Mouse (Mus musculus) layer of hippocampus, postnatal 10 days (tissue): ENCODE results near the gene Uxs1. TPM values are rescaled to one million over a fixed set of nuclear protein-coding genes. Genes with fewer than 3 reads are reported as not detected.

Source experiments
- DNase-seq, 2 experiments: peaks; one replicate each; pipeline ENCODE4 v3.0.0; 2021; ENCODE audit warnings: low spot score in 2 of 2
- long read RNA-seq: library from polyadenylated mRNA; stranded (forward); transcript quantifications from one replicate; pipeline ENCODE4 v2.0.0, GENCODE M21; 2023
- total RNA-seq, 2 experiments: library from RNA; stranded (reverse); gene quantifications; 2 replicates each; pipeline ENCODE4 v1.2.3; 2021

Gene Uxs1
- 10 to 100 TPM; 29.0 to 31.0 TPM for total RNA-seq
- long read RNA-seq, full-length matches to known transcripts, result 6 of 14 reads
- long read RNA-seq, partial matches to known transcripts, result 2 of 14 reads
- long read RNA-seq, other reads (novel, unspliced or antisense), result 6 of 14 reads

DNA sequence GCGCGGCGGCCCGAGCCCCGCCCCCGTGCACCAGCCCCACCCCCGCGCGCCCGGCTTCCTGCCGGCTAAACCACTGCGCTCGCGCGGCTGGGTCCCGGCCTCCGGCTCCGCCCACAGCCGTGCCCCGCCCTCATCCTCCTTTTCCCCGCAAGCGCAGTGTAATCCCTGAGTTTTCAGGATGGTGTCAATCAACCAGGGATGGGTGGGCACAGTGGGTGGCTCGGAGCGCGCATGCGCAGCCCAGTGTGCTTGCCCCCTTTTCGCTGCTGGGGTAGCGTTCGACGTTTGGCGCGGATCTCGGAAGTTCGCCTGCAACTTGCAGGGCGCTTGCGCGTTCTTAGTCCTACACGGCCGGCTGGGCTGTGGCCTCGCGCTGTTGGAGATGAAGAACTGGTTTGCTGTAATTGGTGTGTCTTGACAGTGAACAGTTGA lies at the start of gene Uxs1:
Gene Uxs1, minus strand, starts transcription at position 38 of the 432 bp plus-strand sequence.
- DNase-seq, result peak; percentile 97 to 98

DNA sequence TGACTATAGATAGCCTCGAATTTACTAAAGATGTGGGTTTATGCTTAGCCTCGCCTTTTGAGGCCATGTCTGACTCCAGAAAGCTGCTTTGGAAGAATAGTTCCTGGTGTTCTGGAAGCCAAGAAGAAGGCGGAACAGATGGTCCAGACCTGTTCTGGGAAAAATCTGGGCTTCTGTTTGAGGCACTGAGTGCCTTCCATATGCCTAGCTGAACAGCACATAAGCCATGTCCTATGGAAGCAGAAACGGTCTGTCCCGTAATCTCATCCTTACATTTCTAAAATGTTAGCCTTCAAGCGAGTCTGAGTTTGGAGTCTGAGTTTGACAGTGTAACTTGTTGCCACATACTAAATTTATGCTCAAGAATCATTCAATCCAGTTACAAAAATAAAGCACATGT lies 49.6 kb upstream of the Uxs1 start:
- no peak for DNase-seq

DNA sequence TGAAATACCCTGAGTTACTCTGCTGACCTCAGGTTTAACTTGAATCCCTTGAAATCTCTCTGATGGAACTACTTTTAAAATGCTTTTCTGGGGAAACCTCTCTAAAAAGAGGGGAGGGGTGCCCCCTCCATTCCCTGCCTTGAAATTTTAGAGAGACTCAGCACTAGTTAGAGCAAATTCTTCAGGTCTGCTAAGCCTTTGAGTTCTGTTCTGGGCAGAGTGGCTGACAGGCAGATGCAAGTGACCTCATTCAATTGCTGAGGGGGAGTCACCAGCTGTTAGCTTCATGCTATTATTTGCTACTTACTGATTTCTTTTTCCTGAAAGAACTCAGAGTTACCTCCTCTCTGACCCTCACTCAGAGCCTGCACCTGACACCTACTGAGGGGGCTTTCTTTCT lies 43.5 kb upstream of the Uxs1 start:
- no peak for DNase-seq

DNA sequence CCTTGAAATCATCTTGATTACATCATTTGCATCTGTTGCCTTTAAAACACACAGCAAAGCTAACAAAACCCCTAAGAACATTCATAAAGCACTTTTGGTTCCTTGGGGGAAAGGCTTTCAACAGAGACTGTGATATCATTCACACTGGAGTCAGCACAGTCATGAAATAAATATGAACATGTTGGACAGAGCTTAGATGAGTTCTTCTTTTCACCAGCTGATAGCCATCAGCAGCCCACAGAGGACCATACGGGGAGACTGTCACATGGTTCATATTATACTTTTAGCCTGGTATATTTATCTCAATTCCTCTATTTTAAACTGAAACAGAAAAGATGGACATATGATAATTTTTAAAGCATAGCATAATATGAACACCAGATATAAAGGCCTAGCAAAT lies 40.9 kb upstream of the Uxs1 start:
- DNase-seq, result no peak

DNA sequence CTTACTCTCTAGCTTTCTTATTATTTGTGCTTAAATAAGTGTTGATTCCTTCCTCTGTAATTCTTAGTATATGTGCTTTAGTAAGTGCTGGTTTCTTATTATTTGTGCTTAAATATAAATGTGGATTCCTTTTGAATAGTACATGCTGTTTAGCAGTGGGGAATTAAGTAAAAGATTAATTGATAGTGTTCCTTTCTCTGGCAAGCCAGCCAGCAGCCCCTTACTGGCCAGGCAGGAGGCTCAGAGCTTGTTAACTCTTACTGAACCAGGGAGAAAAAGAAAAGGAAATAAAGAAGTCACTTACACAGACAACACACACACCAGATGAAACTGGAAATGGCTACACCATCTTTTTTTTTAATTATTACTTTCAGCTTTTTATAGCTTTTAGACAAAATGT lies 37.2 kb upstream of the Uxs1 start:
- DNase-seq, result no peak

DNA sequence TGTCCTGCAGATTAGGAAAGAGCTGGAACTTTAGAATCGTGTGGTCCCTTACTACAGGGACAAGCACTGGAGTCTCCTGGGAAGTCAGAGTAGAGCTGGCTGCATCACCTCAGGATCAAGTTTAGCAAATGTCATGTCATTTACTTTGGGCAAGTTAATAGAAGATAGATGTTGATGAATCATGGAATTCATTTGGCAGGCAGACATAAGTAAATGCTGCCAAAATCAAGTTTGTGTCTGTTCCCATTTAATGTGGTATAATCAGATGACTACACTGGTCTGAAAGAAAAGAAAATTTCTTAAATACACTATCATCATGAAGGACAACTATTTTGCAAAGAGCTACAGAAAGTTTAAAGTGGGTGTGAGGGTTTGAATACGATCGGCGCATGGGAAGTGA lies 35.0 kb upstream of the Uxs1 start:
- DNase-seq, result no peak

DNA sequence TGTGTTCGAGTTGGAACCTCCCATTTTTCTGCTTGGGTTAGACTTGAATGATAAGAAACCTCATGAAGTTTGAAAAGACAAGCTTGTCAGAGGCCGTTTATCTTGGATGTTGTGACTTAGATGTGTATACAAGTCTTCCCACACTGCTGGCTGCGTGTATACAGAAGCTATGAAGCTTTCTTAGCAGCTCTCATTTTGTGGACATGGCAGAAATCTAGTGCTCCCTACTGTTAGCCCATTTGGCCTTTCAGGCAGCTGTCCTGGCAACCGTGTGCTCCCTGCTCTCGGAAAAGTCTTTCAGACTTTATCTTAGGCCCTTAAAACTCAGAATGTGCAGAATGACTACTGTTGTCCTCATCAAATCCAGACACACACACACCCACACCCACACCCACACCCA lies 31.4 kb upstream of the Uxs1 start:
- DNase-seq, result no peak

DNA sequence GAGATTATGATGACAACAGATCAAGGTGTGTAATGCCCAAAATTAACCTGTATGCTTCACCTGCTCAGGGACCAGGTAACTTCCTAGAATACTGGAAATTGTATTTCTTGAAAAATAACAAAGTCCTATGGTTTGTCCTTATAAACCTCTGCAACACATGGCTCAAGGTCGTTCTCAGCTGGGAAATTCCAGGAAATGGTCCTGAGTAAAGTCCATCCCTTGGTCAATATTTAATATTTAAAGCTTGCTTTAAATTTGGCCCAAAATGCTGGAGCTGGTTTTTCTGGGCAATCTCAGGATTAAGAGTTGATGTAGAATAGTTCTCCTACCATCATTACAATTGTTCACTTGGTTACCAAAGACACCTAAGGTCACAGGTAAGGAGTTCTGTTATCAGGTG lies 30.1 kb upstream of the Uxs1 start:
- DNase-seq, result no peak

DNA sequence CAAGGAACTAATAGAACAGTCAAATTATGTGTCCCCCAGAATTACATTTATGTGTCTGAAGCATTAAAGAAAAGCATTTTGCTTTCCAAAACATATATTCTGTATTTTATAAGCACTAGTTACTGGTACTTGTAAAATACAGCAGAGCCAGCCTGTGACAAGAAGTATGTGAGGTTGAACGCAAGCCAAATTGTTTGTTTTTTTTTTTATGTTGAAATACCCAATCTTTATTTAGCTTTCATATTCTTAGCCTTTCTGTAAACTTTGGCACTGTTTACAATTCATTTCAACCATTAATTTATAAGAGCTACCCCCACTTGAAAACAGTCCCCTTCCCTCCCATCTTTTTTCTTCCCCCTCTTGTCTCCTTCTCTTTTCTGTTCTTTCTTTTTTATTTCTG lies 28.0 kb upstream of the Uxs1 start:
- DNase-seq, result no peak

DNA sequence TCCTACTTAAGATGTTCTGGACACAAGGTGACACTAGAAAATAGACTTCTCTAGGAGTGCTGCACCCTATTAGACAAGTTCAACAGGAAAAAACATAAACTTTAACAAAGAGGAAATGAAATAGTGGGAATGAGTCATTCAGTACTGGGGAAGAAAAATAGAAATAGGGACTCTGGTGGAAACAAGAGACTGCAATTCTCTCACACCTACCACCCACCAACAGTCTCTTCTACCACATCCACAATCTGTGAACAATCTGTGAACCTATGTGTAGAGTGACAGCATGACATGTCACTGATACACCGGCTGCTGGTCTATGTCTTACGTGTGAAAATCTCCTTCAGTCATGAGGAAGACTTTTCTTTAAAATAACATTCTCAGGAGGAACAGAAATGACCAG lies 15.8 kb upstream of the Uxs1 start:
- DNase-seq, result no peak

DNA sequence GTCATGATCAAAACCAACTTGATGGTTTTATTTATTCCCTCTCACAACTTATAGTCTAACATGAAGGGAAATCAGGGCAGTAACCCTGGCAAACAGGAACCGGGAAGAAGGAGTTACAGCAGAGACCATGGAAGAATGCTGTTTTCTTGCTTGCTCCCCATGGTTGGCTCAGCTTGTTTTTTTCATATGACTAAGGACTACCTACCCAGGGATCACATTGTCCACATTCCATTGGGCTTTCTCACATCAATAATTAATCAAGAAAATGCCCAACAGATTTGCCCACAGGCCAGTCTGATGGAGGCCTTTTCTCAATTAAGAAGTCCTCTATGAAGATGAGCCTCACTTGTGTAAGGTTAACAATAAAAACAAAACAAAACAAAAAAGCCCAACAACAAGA lies 9.6 kb upstream of the Uxs1 start:
- DNase-seq, result no peak

DNA sequence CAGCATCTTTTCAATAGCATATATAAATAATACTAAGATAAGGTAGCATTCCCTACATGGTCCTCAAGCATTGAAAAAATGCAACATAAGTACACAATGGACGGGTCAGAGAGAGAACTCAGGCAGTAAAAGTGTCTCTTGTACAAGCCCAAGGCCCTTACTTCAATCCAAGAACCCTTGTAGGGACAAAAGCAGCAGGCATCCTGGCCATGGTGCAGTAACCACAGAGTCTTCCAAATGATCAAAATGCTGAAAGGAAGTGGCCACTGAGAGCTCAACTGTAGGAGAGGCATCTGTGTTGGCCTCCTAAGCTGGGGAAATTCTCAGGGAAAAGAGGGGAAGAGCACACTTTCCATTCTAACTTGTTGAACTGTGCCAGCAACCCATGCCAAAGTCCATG lies 2.5 kb upstream of the Uxs1 start:
- DNase-seq, result no peak

DNA sequence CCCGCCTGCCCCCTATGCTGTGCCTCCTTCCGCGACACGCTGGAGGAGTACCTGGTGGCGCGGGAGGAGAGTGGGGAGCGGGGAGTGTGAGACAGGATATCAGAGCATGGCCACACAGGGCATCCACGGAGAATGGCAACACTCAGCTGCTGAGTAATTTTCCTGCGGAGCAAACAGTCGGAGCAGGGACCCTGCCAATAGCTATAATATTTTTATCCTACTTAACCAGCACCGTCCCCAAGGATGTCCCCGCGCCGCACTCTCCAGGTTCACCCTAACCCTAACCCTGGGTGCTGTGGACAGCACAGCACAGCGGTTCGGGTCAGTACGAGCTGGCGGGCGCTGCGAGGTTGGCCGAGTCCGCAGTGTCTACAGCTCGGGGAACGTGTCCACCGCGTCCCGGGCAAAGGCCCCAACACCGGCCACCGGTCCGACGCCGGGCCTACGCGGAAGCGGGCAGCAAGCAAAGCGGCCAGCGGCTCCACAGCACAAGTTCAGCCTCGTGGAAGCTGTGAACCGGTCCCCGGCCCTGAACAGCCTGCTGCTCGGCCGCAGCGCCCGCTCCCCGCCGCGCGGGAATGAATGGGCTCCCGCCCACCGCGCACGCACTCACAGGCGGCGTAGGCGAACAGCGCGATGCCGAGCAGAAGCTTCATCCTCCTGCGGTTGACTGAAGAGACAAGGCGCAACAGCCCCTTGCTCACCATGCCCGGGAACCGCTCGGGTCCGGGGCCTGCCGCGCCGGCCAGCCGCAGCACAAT lies 418 bp downstream of the Uxs1 start:
- no peak for DNase-seq

DNA sequence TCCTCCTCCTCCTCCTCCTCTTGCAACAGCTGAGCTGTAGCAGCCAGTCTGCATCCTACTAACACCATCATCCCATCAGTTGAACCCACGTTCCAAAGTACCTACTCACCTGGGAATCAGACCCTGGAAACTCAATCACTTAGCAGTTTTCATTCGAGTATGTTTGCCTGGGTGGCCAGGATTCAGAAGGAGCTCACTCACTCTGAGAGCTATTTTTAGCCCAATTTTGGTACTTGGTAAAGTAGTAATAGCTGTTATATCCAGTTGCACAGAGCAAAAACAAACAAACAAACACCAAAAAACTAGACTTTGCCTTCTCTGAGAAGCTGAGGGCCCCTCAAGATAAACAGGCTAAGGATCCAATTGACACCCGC lies 985 bp downstream of the Uxs1 start:
- no peak for DNase-seq

DNA sequence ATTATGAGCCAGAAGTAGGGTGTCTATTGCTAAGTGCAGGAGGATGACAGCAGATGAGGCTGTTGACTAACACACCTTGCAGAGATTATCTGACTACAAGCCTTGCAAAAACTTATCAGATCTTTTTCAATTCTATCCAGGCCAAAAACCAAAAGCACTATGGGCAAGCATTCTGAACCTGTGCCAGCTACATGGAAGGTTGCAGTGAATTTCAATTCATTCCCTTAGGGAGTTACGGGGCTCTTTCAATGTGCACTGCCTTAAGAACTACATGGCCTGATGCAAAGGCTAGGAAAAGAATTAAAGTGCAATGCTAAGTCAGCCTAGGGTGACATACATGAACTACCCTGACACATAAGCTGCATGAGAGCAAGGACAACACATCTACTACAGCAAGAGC lies 4.2 kb downstream of the Uxs1 start:
- no peak for DNase-seq

DNA sequence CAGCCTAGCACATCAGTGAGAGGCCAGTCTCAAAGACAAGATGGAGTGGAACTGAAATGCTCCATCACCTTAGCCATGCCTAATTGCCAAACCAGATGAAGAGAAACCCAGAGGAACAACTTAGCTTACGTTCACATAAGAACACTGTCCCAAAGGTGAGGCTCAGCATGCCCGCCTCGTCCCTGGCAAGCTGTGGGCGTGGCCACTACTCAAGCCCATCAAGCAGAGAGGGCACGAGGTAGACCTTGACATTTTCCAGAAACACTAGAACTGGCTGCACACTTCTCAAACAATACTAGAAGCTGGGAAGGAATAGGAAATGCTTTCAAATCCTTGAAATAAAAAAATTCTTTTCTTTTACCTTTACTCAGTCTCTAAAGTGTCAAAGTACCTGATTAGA lies 5.0 kb downstream of the Uxs1 start:
- DNase-seq, result no peak

DNA sequence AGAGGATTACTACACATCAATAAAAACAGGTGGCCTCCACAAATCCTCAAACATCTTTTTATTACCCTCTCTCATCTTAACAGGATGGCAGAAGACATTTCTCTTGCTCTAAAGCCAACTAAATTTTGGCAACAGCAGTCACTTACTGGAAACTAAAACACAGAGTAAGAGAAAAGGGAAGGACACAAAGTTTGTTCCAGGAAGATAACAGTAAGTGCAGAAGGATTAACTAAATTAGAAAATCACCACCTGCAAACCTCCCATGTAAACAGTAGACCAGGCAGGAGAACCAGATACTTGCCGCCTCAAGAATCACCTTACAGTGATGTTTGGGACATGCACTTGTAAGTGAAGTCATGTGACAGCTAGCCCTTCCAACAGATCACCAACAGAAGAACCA lies 5.8 kb downstream of the Uxs1 start:
- DNase-seq, result no peak

DNA sequence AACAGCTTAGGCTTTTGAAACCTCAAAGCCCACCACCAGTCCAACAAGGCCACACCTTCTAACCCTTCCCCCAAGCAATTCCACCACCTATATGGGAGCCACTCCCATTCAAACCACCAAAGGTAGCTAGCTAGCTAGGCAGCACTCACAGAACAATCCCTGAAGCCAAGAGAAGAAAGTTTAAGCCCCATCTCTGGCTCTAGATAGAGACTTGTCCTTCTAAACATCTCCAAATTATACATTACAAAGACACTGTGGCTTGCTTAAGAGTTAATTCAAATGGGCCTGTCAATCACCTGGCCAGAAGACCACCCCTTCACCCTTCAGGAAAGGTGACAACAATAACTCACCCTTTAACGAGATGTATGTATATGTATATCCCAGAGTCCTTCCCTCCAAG lies 7.0 kb downstream of the Uxs1 start:
- DNase-seq, result no peak

DNA sequence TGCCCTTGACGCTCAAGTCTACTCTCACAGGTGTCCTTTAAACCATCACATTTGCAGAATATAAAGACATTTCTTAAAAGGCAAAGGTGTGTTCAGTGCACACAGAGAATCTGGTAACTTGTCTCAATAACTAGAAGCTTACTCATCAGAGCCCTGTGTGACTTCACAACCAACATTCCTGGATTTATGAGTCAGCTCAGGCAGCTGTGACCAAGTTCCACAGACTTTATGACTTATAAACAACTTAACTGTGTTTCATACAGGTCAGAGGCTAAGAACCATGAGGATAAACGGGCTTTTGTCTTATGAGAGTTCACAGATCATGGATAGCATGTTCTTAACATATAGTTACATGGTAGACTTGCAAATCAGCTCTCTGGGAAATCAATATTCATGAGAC lies 8.5 kb downstream of the Uxs1 start:
- DNase-seq, result no peak

DNA sequence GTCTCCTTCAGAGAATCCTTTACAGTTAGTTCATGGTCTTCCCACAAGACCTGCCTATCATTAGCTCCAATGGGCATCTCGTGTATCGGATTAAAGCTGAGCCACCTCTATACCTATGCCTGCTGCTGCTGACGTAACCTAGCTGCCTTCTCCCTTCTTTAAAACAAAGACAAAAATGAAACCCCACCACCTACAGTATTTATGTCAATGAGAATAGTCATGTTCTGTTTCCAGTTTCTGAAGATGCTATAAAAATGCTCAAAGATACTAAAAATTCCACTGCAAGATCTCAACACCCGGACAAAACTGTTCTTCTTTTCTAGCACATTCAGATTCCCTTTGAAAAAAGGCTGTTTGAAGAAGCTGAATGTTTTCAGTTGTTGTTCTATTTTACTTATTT lies 9.2 kb downstream of the Uxs1 start:
- no peak for DNase-seq

DNA sequence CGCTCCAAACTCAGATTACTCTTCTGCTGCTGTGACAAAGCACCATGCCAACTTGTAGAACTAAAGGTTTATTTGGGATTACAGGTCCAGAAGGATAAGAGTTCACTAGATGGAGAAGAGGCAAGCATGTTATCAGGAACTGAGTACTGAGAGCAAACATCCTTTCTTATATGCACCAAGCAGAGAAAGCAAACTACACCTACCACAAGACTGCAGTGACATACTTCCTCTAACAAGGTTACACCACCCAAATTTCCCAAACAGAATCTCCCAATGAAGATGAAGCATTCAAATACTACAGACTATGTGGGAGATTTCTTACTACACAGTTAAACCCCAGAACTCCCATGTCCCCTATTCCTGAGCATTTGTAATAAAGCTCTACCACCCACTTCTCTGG lies 15.8 kb downstream of the Uxs1 start:
- no peak for DNase-seq

DNA sequence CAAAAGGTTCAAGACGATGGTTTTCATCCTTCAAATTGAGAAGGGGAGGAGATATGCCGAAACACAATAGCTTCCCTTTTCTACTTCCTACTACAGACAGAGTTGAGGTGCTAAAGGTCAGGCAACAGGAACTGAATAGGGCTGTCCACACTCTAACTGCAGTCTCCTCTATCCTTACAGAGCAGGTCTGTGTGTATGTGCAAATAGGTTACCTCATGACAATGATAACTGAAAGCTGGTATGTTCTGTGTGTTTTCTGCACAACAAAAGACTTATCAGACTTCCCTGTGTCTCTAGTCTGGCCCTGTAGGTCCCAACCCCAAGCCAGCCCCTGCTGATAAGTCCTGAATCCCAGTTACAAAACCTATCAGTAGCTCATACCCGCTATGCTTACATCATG lies 16.5 kb downstream of the Uxs1 start:
- DNase-seq, result no peak

DNA sequence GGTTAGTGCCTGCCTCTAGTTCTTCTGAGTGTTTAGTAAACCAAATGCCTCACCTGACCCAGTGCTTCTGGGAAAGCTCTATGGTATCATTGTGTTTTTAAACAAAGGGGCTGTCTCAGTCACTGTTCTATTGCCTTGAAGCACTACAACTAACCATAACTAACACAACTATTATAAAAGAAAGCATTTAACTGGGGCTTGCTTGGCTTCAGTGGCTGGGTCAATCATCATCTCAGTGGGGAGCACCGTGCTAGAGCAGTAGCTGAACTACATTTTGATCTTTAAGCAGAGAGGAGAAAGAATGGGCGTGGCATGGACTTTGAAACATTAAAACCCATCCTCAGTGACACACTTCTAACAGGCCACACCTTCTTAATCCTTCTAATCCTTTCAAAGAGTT lies 18.2 kb downstream of the Uxs1 start:
- DNase-seq, result no peak
